Mouse (Mus musculus) brain, embryonic 14.5 days (tissue): ENCODE results near the gene Olfr315.

Experiments used
- CTCF ChIP-seq: fragments of 200-500 bp; IDR thresholded peaks from 2 replicates; pipeline ENCODE4 v1.5.1; 2012; ENCODE audit warnings: inconsistent platforms, mild to moderate bottlenecking, moderate library complexity, borderline replicate concordance; ENCODE audit not compliant: insufficient read depth, insufficient read length; ENCODE audit errors: extremely low read depth
- POLR2A ChIP-seq: fragments of 200-500 bp; IDR thresholded peaks from 2 replicates; pipeline ENCODE4 v1.6.1; 2012; ENCODE audit warnings: mild to moderate bottlenecking, inconsistent platforms, borderline replicate concordance; ENCODE audit not compliant: poor library complexity, insufficient read depth, insufficient read length, severe bottlenecking; ENCODE audit errors: extremely low read depth

- no peak for TF ChIP-seq CTCF
- no peak for TF ChIP-seq POLR2A
Measured at GRCm38 (mm10) chr11:58795856-58796255, 22.9 kb downstream of the Olfr315 start.
